Mouse (Mus musculus) limb, embryonic 14.5 days (tissue): ENCODE data around the gene Slc30a10. TPM values are rescaled to one million over a fixed set of nuclear protein-coding genes. Genes with fewer than 3 reads are reported as not detected.

Experiments
- ATAC-seq: fragments of 200-750 bp; cut with Nextera tagmentation; 2 replicates; pipeline ENCODE4 v1.8.0; 2017; ENCODE audit warnings: low read depth, moderate number of reproducible peaks, moderate TSS enrichment; ENCODE audit not compliant: low FRiP score
- DNase-seq: peaks from one replicate; pipeline ENCODE4 v3.0.0-alpha.2; 2015; ENCODE audit warnings: low spot score
- H3K27ac ChIP-seq: fragments of 300-500 bp; sonication (generic); replicated peaks from 2 replicates; pipeline ENCODE4 v1.5.1; 2014; ENCODE audit warnings: low read depth, mild to moderate bottlenecking, low read length, moderate library complexity, mixed read lengths
- H3K27me3 ChIP-seq: fragments of 300-500 bp; sonication (generic); 2 replicates; pipeline ENCODE4 v1.6.1; 2014; ENCODE audit warnings: low read length, mixed read lengths; ENCODE audit not compliant: control insufficient read depth, insufficient read depth
- H3K36me3 ChIP-seq: fragments of 300-500 bp; sonication (generic); 2 replicates; pipeline ENCODE4 v1.6.1; 2014; ENCODE audit warnings: mild to moderate bottlenecking, low read length, moderate library complexity, mixed read lengths; ENCODE audit not compliant: control insufficient read depth, insufficient read depth
- H3K4me1 ChIP-seq: fragments of 300-500 bp; sonication (generic); 2 replicates; pipeline ENCODE4 v1.6.1; 2014; ENCODE audit warnings: antibody characterized with exemption, low read length, mixed read lengths; ENCODE audit not compliant: control insufficient read depth, insufficient read depth
- H3K4me2 ChIP-seq: fragments of 300-500 bp; sonication (generic); replicated peaks from 2 replicates; pipeline ENCODE4 v1.6.1; 2014; ENCODE audit warnings: low read depth, mild to moderate bottlenecking, low read length, moderate library complexity; ENCODE audit not compliant: severe bottlenecking
- H3K4me3 ChIP-seq: fragments of 300-500 bp; sonication (generic); replicated peaks from 2 replicates; pipeline ENCODE4 v1.5.1; 2014; ENCODE audit warnings: low read length
- H3K9ac ChIP-seq: fragments of 300-500 bp; sonication (generic); 2 replicates; pipeline ENCODE4 v1.6.1; 2014; ENCODE audit warnings: mild to moderate bottlenecking, low read depth, low read length, moderate library complexity; ENCODE audit not compliant: severe bottlenecking
- H3K9me3 ChIP-seq: fragments of 300-500 bp; sonication (generic); 2 replicates; pipeline ENCODE4 v1.6.1; 2016; ENCODE audit warnings: low read length; ENCODE audit not compliant: control insufficient read depth
- POLR2A ChIP-seq: fragments of 200-500 bp; IDR thresholded peaks from 2 replicates; pipeline ENCODE4 v1.8.0; 2012; ENCODE audit warnings: inconsistent platforms, mild to moderate bottlenecking, moderate library complexity, borderline replicate concordance; ENCODE audit not compliant: insufficient read depth, insufficient read length; ENCODE audit errors: extremely low read depth
- WGBS: fragments of 180-500 bp; shearing (Covaris S2); extraction: QIAGEN DNeasy Blood & Tissue Kit; methylation state at CpG from one replicate; pipeline ENCODE4 v1.1.7; 2014; 5-methylcytosine and 5-hydroxymethylcytosine counted together
- polyA plus RNA-seq, 2 experiments: library from polyadenylated mRNA; depleted of rRNA in 1 of 2; stranded (reverse) in 1 of 2; unstranded in 1 of 2; fragments of >200 nt; fragmentation: Nextera tagmentation in 1 of 2; extraction: Ambion mirVana in 1 of 2; gene quantifications; 2 replicates each; pipeline versions ENCODE4 v1.2.1 to v1.2.3; 2012 to 2014

The Slc30a10 gene
- polyA plus RNA-seq, 2 experiments, result 0.26 to 0.74 TPM

- H3K36me3 ChIP-seq, result no peaks in the 10 kb centered on the region
- H3K9ac ChIP-seq, result no peak overlapping the region
- WGBS, result 62% methylated on average over 9 of the region's 9 CpGs
- ATAC-seq (no peak), DNase-seq (no peak)
- H3K4me3 ChIP-seq, result no peak overlapping the region
- no peak overlapping the region for H3K27ac ChIP-seq
- H3K27me3 ChIP-seq, result no peaks in the 10 kb centered on the region
- 0 out of 2 replicates have a peak, but pooled peaks cover 3% of the 10 kb centered on the region for H3K4me1 ChIP-seq
- TF ChIP-seq POLR2A, result no peak
- no peak overlapping the region for H3K4me2 ChIP-seq
- no peaks in the 10 kb centered on the region for H3K9me3 ChIP-seq
Observed at GRCm38 (mm10) chr1:185438841-185439580, 15.6 kb upstream of the Slc30a10 start.

- no peak overlapping the region for H3K4me3 ChIP-seq
- H3K9me3 ChIP-seq, result no peaks in the 10 kb centered on the region
- no peak for ATAC-seq
- DNase-seq, result no peak
- no peak overlapping the region for H3K4me2 ChIP-seq
- no peak overlapping the region for H3K27ac ChIP-seq
- 75% methylated on average over 18 of the region's 18 CpGs for WGBS
- TF ChIP-seq POLR2A, result no peak
- no peaks in the 10 kb centered on the region for H3K27me3 ChIP-seq
- H3K9ac ChIP-seq, result no peak overlapping the region
- H3K36me3 ChIP-seq, result no peaks in the 10 kb centered on the region
- 0 out of 2 replicates have a peak, but pooled peaks cover 3% of the 10 kb centered on the region for H3K4me1 ChIP-seq
Observed at GRCm38 (mm10) chr1:185441703-185442472, 12.8 kb upstream of the Slc30a10 start.

- no peaks in the 10 kb centered on the region for H3K9me3 ChIP-seq
- 83% methylated on average over 7 of the region's 7 CpGs for WGBS
- TF ChIP-seq POLR2A, result no peak
- ATAC-seq (no peak), DNase-seq (no peak)
- 0 out of 2 replicates have a peak, but pooled peaks cover 2% of the 10 kb centered on the region for H3K27me3 ChIP-seq
- no peak overlapping the region for H3K9ac ChIP-seq
- H3K4me3 ChIP-seq, result no peak overlapping the region
- no peak overlapping the region for H3K27ac ChIP-seq
- H3K4me2 ChIP-seq, result no peak overlapping the region
- H3K36me3 ChIP-seq, result no peaks in the 10 kb centered on the region
- H3K4me1 ChIP-seq, result no peaks in the 10 kb centered on the region
Observed at GRCm38 (mm10) chr1:185448936-185449335, 5.7 kb upstream of the Slc30a10 start.

- H3K4me1 ChIP-seq, result peaks cover 4% of the 10 kb centered on the region; the same call in 1 of the 2 replicates
- TF ChIP-seq POLR2A, result no peak
- no peak overlapping the region for H3K27ac ChIP-seq
- no peak overlapping the region for H3K4me2 ChIP-seq
- ATAC-seq, result no peak
- no peak overlapping the region for H3K4me3 ChIP-seq
- no peaks in the 10 kb centered on the region for H3K36me3 ChIP-seq
- H3K9me3 ChIP-seq, result no peaks in the 10 kb centered on the region
- H3K9ac ChIP-seq, result no peak overlapping the region
- 71% methylated on average over 2 of the region's 2 CpGs for WGBS
- no peak for DNase-seq
- peaks cover 10% of the 10 kb centered on the region; the same call in 1 of the 2 replicates for H3K27me3 ChIP-seq
Observed at GRCm38 (mm10) chr1:185449727-185450126, 4.9 kb upstream of the Slc30a10 start.

GRCm38 (mm10) chr1:185451077-185451476, 3.6 kb upstream of the Slc30a10 start:
- Histone ChIP-seq H3K4me3 (no peak overlapping the region), H3K36me3 (no peaks in the 10 kb centered on the region), H3K27ac (no peak overlapping the region), H3K9ac (no peak overlapping the region), H3K9me3 (no peaks in the 10 kb centered on the region), H3K27me3 (peaks cover 23% of the 10 kb centered on the region), H3K4me1 (peaks cover 4% of the 10 kb centered on the region; the same call in 1 of the 2 replicates), H3K4me2 (no peak overlapping the region)
- no peak for DNase-seq
- TF ChIP-seq POLR2A, result no peak
- no peak; the same call in 1 of the 2 replicates for ATAC-seq
- 83% methylated on average over 8 of the region's 8 CpGs for WGBS
